Mouse (Mus musculus) embryonic facial prominence, embryonic 14.5 days (tissue): Measurements from ENCODE around the gene Casp3. TPM values are rescaled to one million over a fixed set of nuclear protein-coding genes. Genes with fewer than 3 reads are reported as not detected.

ENCODE experiments used
- ATAC-seq: fragments of 200-750 bp; cut with Nextera tagmentation; 2 replicates; pipeline ENCODE4 v1.8.0; 2017; ENCODE audit warnings: low read depth, moderate number of reproducible peaks, moderate TSS enrichment
- DNase-seq: peaks from one replicate; pipeline ENCODE4 v3.0.0-alpha.2; 2015; ENCODE audit warnings: low spot score
- H3K27ac ChIP-seq: fragments of 300-500 bp; sonication (generic); replicated peaks from 2 replicates; pipeline ENCODE4 v1.5.1; 2014; ENCODE audit warnings: low read depth, mild to moderate bottlenecking, low read length, moderate library complexity
- H3K27me3 ChIP-seq: fragments of 300-500 bp; sonication (generic); replicated peaks from 2 replicates; pipeline ENCODE4 v1.6.1; 2014; ENCODE audit warnings: low read length; ENCODE audit not compliant: control insufficient read depth, insufficient read depth
- H3K36me3 ChIP-seq: fragments of 300-500 bp; sonication (generic); 2 replicates; pipeline ENCODE4 v1.6.1; 2014; ENCODE audit warnings: low read length, mixed read lengths; ENCODE audit not compliant: control insufficient read depth, insufficient read depth
- H3K4me1 ChIP-seq: fragments of 300-500 bp; sonication (generic); 2 replicates; pipeline ENCODE4 v1.6.1; 2014; ENCODE audit warnings: antibody characterized with exemption, low read length; ENCODE audit not compliant: control insufficient read depth, insufficient read depth
- H3K4me2 ChIP-seq: fragments of 300-500 bp; sonication (generic); 2 replicates; pipeline ENCODE4 v1.6.1; 2014; ENCODE audit warnings: low read depth, mild to moderate bottlenecking, low read length, moderate library complexity, mixed read lengths
- H3K4me3 ChIP-seq: fragments of 300-500 bp; sonication (generic); 2 replicates; pipeline ENCODE4 v1.5.1; 2014; ENCODE audit warnings: low read depth, mild to moderate bottlenecking, low read length
- H3K9ac ChIP-seq: fragments of 300-500 bp; sonication (generic); 2 replicates; pipeline ENCODE4 v1.6.1; 2014; ENCODE audit warnings: low read depth, mild to moderate bottlenecking, low read length, moderate library complexity, mixed read lengths
- H3K9me3 ChIP-seq: fragments of 300-500 bp; sonication (generic); 2 replicates; pipeline ENCODE4 v1.6.1; 2016; ENCODE audit warnings: low read length; ENCODE audit not compliant: control insufficient read depth
- WGBS: fragments of 180-500 bp; shearing (Covaris S2); extraction: QIAGEN DNeasy Blood & Tissue Kit; methylation state at CpG from one replicate; pipeline ENCODE4 v1.1.7; 2014; 5-methylcytosine and 5-hydroxymethylcytosine counted together
- polyA plus RNA-seq: library from polyadenylated mRNA; unstranded; fragments of >200 nt; fragmentation: Nextera tagmentation; extraction: Ambion mirVana; gene quantifications from 2 replicates; pipeline ENCODE4 v1.2.1, GENCODE M21; 2014

Casp3 gene
- polyA plus RNA-seq, 1 experiment from 2014 or later: 79.2 TPM

DNA sequence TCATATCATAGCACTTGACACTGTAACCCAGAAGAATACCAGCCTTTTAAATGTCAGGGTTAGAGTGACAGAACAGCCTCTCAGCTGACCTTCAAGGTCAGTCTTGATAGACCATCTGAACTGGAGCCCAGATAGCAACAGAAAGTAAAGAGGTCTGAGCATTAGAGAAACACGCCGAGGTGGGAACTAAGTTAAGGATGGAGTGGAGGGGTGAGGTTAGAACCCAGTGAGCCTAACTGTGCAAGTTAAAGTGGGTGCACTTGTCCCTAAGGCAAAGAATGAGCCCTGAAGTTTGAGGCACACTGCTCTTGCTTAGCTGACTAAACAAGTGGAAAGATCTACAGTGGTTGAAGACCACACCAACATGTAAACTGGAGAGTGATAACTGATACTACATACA lies 19.0 kb upstream of the Casp3 start:
- no peak for ATAC-seq
- Histone ChIP-seq H3K9ac (no peak overlapping the region), H3K27ac (no peak overlapping the region), H3K9me3 (no peaks in the 10 kb centered on the region), H3K4me3 (no peak overlapping the region), H3K4me1 (no peaks in the 10 kb centered on the region), H3K27me3 (no peaks in the 10 kb centered on the region), H3K4me2 (no peak overlapping the region), H3K36me3 (peaks cover 12% of the 10 kb centered on the region; the same call in 1 of the 2 replicates)
- DNase-seq: no peak
- WGBS: 90% methylated on average over 2 of the region's 2 CpGs

DNA sequence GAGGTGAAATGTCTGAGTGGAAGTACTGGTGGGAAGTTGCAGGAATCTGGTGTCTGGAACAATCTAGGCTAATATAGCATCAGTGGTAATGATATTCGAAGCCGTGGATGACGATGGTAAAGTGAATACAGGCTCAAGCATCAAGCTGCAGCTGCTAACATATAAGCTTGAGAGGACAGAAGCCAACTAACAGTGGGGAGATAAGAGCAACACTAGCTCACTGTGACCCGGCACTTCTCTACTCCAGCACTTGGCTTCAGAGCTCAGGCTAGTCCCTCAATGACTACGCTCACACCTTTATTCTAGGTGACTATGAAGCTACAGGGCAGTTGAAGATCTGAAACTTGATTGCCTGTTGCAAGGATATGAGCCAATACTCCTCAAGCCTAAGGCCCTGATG lies 18.3 kb upstream of the Casp3 start:
- Histone ChIP-seq H3K4me2 (no peak overlapping the region), H3K36me3 (peaks cover 12% of the 10 kb centered on the region; the same call in 1 of the 2 replicates), H3K9ac (no peak overlapping the region), H3K27me3 (no peaks in the 10 kb centered on the region), H3K27ac (no peak overlapping the region), H3K4me1 (no peaks in the 10 kb centered on the region), H3K9me3 (no peaks in the 10 kb centered on the region), H3K4me3 (no peak overlapping the region)
- 89% methylated on average over 5 of the region's 5 CpGs for WGBS
- ATAC-seq: no peak
- DNase-seq: no peak

DNA sequence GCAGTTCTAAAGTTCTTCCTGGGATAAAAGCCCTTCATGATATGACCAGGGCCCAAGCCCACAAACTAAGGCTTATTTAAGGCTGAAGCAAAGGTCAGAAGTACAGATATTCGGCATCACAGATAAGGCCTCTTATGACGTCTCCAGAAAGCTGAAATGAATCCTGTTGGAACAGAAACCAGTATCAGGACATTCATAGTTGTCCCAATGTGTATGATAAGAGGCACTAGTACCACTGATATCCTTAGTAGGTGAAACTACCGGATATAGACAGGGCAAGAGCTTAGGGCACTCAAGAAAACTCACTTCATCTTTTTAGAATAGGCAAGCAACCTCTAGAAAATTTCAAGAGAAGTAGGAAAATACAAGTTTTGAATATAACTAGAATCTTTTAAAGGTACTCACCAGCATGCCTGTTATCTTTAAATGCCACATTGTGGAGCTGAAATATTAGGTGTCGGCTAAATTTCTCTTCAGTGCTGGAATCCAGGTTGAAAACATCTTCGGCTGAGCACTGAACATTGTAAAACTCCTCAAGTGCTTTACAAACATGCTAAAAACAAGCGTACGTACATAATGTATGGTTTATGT lies 17.7 kb upstream of the Casp3 start:
- peaks cover 12% of the 10 kb centered on the region; the same call in 1 of the 2 replicates for H3K36me3 ChIP-seq
- WGBS: 89% methylated on average over 7 of the region's 7 CpGs
- no peak overlapping the region for H3K4me3 ChIP-seq
- no peaks in the 10 kb centered on the region for H3K4me1 ChIP-seq
- no peak overlapping the region for H3K27ac ChIP-seq
- no peaks in the 10 kb centered on the region for H3K9me3 ChIP-seq
- DNase-seq (no peak), ATAC-seq (no peak)
- no peak overlapping the region for H3K9ac ChIP-seq
- H3K27me3 ChIP-seq: no peaks in the 10 kb centered on the region
- H3K4me2 ChIP-seq: no peak overlapping the region

DNA sequence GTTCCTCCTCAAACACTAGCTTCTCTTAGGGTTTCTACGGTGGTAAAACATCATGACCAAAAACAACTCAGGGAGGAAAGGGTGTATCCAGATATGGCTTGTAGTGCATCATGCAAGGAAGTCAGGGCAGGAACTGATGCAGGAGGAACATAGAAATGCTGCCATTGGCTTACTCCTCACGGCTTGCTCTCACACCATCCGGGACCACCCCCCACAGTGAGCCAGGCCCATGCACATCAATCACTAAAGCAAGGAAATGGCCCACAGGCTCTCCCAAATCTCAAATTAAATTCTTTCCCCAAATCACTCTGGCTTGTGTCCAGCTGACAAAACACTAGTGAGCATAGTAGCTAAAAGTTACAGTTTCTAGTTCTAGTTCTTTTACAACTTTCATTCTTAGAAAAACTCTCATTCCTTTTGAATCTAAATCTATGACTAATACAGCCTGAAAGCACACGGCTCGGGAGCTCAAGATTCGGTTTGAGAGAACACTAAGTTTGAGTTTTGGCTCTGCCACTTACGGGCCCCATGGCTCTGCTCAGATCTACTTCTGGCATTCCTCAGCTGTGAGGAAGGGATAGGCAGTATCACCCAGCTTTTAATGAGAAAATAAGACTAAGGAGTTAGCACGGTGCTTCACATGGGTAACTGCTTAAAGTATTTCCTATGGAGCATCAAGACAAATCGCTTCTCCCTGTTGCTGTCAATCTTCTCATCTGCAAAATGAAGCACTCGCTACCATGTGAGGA lies 16.0 kb upstream of the Casp3 start:
- 42% methylated on average over 10 of the region's 10 CpGs for WGBS
- H3K36me3 ChIP-seq: peaks cover 20% of the 10 kb centered on the region
- H3K9me3 ChIP-seq: no peaks in the 10 kb centered on the region
- H3K4me2 ChIP-seq: no peak overlapping the region
- H3K9ac ChIP-seq: no peak overlapping the region
- H3K4me3 ChIP-seq: no peak overlapping the region
- DNase-seq: peak; percentile 26
- H3K27ac ChIP-seq: peak overlapping the region; percentile 8; the same call in 1 of the 2 replicates
- H3K4me1 ChIP-seq: no peaks in the 10 kb centered on the region
- ATAC-seq: no peak
- no peaks in the 10 kb centered on the region for H3K27me3 ChIP-seq

DNA sequence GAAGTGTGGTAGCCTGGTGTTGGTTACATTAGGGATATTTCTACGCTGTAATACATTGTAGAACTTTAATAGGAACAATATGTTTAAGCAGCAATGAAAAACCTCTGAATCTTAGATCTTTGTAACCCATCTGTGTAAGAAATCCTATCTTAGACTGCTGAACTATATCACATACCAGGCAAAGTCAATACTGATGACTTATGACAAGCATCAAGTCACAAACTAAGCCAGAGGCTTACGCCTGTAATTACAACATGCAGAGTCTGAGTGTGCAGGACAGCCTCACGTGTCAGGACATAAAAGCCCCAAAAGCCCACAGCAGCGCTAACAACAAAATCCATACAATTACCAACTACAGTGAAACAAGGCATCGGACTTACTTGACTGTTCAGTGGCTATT lies 13.5 kb upstream of the Casp3 start:
- ATAC-seq (peak; percentile 70; the same call in 1 of the 2 replicates), DNase-seq (peak; percentile 45)
- Histone ChIP-seq H3K4me1 (no peaks in the 10 kb centered on the region), H3K4me3 (no peak overlapping the region), H3K27me3 (no peaks in the 10 kb centered on the region), H3K27ac (no peak overlapping the region), H3K9ac (no peak overlapping the region), H3K9me3 (no peaks in the 10 kb centered on the region), H3K4me2 (no peak overlapping the region), H3K36me3 (peaks cover 16% of the 10 kb centered on the region)
- WGBS: 40% methylated on average over 5 of the region's 5 CpGs

DNA sequence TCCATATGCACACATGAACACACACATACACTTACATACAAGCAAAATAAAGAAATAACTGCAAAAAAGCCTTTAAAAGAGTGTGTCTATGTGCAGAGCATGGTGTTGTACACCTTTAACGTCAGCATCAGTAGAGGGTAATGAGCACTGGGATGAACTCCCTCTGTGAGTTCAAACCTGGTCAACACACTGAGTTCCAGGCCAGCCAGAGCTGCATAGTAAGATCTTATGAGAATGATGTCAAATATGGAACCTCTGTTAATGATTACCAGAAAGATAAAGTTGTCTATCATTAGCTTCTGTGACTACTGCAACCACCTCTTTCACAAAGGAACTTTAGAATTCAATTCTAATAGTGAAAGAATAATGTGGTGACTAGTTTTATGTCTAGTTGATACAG lies 10.2 kb upstream of the Casp3 start:
- ATAC-seq (no peak), DNase-seq (no peak)
- no peak overlapping the region for H3K4me3 ChIP-seq
- no peaks in the 10 kb centered on the region for H3K27me3 ChIP-seq
- H3K9ac ChIP-seq: no peak overlapping the region
- H3K4me1 ChIP-seq: no peaks in the 10 kb centered on the region
- no peak overlapping the region for H3K27ac ChIP-seq
- 75% methylated on average over 1 of the region's 1 CpGs for WGBS
- H3K4me2 ChIP-seq: no peak overlapping the region
- peaks cover 13% of the 10 kb centered on the region for H3K36me3 ChIP-seq
- no peaks in the 10 kb centered on the region for H3K9me3 ChIP-seq

DNA sequence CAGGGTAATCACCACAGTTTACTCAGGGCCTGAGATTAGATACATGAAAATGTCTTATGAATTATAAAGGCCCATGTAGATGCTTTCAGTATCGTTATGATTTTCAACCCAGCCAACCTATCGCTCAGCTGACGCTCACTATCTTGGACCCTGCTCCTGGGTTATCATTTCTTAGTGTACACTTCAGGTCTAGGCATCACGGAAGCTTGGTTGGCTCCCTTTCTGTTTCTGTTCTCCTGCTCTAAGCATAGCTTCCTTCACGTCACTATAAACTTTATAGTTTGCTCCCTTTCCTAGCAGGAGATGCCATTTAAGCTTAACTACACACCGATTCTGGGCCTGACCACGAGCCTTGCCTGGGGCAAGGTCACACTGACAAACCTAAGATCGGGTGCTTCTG lies 5.5 kb upstream of the Casp3 start:
- Histone ChIP-seq H3K9me3 (no peaks in the 10 kb centered on the region), H3K36me3 (0 out of 2 replicates have a peak, but pooled peaks cover 6% of the 10 kb centered on the region), H3K4me2 (no peak overlapping the region), H3K4me3 (no peak overlapping the region), H3K4me1 (peaks cover 12% of the 10 kb centered on the region), H3K27me3 (no peaks in the 10 kb centered on the region), H3K9ac (no peak overlapping the region), H3K27ac (no peak overlapping the region)
- 85% methylated on average over 8 of the region's 8 CpGs for WGBS
- no peak for ATAC-seq
- DNase-seq: no peak

DNA sequence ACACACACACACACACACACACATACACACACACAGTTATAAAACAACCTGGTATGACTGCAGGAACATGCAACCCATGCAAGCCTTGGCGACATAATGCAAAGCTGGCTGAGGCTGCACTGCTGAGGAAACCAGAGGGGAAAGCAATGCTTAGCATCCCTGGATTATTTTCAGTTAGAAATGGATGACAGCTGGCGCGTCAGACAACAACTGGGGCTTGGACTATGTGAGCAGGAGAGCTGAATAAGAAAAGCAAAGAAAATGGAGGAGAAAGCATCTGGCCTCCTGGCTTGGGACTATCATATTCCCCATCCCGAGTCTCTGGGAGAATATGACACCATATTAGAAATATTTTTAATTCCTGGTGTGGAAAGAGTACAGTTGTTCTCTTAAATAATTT lies 4.2 kb upstream of the Casp3 start:
- Histone ChIP-seq H3K36me3 (0 out of 2 replicates have a peak, but pooled peaks cover 6% of the 10 kb centered on the region), H3K4me2 (0 out of 2 replicates have a peak overlapping the region, but pooled peaks have one; percentile 20), H3K27ac (peak overlapping the region; percentile 75), H3K27me3 (no peaks in the 10 kb centered on the region), H3K4me3 (no peak overlapping the region), H3K4me1 (peaks cover 12% of the 10 kb centered on the region), H3K9me3 (no peaks in the 10 kb centered on the region), H3K9ac (no peak overlapping the region)
- DNase-seq (peak; percentile 84), ATAC-seq (peak; percentile 28)
- 26% methylated on average over 4 of the region's 4 CpGs for WGBS
